Mouse (Mus musculus) brain, embryonic 14.5 days (tissue): ENCODE measurements around the gene Ambp. TPM values are rescaled to one million over a fixed set of nuclear protein-coding genes. Genes with fewer than 3 reads are reported as not detected.

Experiments
- DNase-seq: peaks from one replicate; pipeline ENCODE4 v3.0.0-alpha.2; 2011; ENCODE audit warnings: low read depth
- CTCF ChIP-seq: fragments of 200-500 bp; IDR thresholded peaks from 2 replicates; pipeline ENCODE4 v1.5.1; 2012; ENCODE audit warnings: inconsistent platforms, mild to moderate bottlenecking, moderate library complexity, borderline replicate concordance; ENCODE audit not compliant: insufficient read depth, insufficient read length; ENCODE audit errors: extremely low read depth
- POLR2A ChIP-seq: fragments of 200-500 bp; IDR thresholded peaks from 2 replicates; pipeline ENCODE4 v1.6.1; 2012; ENCODE audit warnings: mild to moderate bottlenecking, inconsistent platforms, borderline replicate concordance; ENCODE audit not compliant: poor library complexity, insufficient read depth, insufficient read length, severe bottlenecking; ENCODE audit errors: extremely low read depth
- polyA plus RNA-seq: library from polyadenylated mRNA; depleted of rRNA; stranded (reverse); fragments of >200 nt; gene quantifications from 2 replicates; pipeline ENCODE4 v1.2.3, GENCODE M21; 2012; rRNA removed

The Ambp gene
- polyA plus RNA-seq, 1 experiment: 0.25 TPM

GRCm38 (mm10) chr4:63105651-63106050, 48.9 kb downstream of the Ambp start:
- no peak for TF ChIP-seq CTCF
- TF ChIP-seq POLR2A: no peak

GRCm38 (mm10) chr4:63102025-63102424, 52.6 kb downstream of the Ambp start:
- DNase-seq: no peak
- TF ChIP-seq POLR2A: no peak
- TF ChIP-seq CTCF: no peak

More at GRCm38 (mm10) chr4:63105651-63106050, 48.9 kb downstream of the Ambp start:
- DNase-seq: no peak

GRCm38 (mm10) chr4:63100478-63100877, 54.1 kb downstream of the Ambp start:
- no peak for DNase-seq
- no peak for TF ChIP-seq CTCF
- TF ChIP-seq POLR2A: no peak

- TF ChIP-seq POLR2A (no peak), CTCF (no peak)
- DNase-seq: no peak
Observed at GRCm38 (mm10) chr4:63097603-63098002, 57.0 kb downstream of the Ambp start.

Other genes starting within 250 kb of the Ambp start
- gene Zfp618, start 189.2 kb downstream of the Ambp start, polyA plus RNA-seq: 25.8 and 39.7 TPM in 2 replicates
- 0.04 and 0.05 TPM in 2 replicates for gene Kif12, start 17.3 kb upstream of the Ambp start, polyA plus RNA-seq
- gene Col27a1, start 59.2 kb upstream of the Ambp start, polyA plus RNA-seq: 5.7 and 6.5 TPM in 2 replicates
- gene Orm1, start 189.8 kb upstream of the Ambp start, polyA plus RNA-seq: not detected in 2 replicates
- not detected in 2 replicates for gene Orm3, start 201.4 kb upstream of the Ambp start, polyA plus RNA-seq
- not detected in 2 replicates for gene Orm2, start 207.7 kb upstream of the Ambp start, polyA plus RNA-seq
- gene Akna, start 248.6 kb upstream of the Ambp start, polyA plus RNA-seq: 7.7 and 9.1 TPM in 2 replicates